Mouse (Mus musculus) midbrain, postnatal 0 days (tissue): ENCODE results near the gene Tnfsf13b. TPM values are rescaled to one million over a fixed set of nuclear protein-coding genes. Genes with fewer than 3 reads are reported as not detected.
A peak's percentile ranks its signal among the peaks of the same experiment; 100 is the strongest.

Source experiments
- ATAC-seq: fragments of 200-750 bp; cut with Nextera tagmentation; 2 replicates; pipeline ENCODE4 v1.8.0; 2017; ENCODE audit warnings: moderate number of reproducible peaks, mild to moderate bottlenecking, moderate TSS enrichment, moderate library complexity; ENCODE audit not compliant: low FRiP score
- DNase-seq: peaks from one replicate; pipeline ENCODE4 v3.0.0-alpha.2; 2015; ENCODE audit warnings: low spot score
- H3K27ac ChIP-seq: fragments of 300-500 bp; sonication (generic); 2 replicates; pipeline ENCODE4 v1.5.1; 2014; ENCODE audit warnings: low read depth, mild to moderate bottlenecking, low read length, mixed read lengths
- H3K27me3 ChIP-seq: fragments of 300-500 bp; sonication (generic); 2 replicates; pipeline ENCODE4 v1.6.1; 2014; ENCODE audit warnings: low read length, control low read depth, mixed read lengths; ENCODE audit not compliant: insufficient read depth
- H3K36me3 ChIP-seq: fragments of 300-500 bp; sonication (generic); 2 replicates; pipeline ENCODE4 v1.6.1; 2014; ENCODE audit warnings: low read length, control low read depth, mixed read lengths; ENCODE audit not compliant: insufficient read depth
- H3K4me1 ChIP-seq: fragments of 300-500 bp; sonication (generic); 2 replicates; pipeline ENCODE4 v1.6.1; 2014; ENCODE audit warnings: mild to moderate bottlenecking, control low read depth, antibody characterized with exemption, low read length, mixed read lengths; ENCODE audit not compliant: insufficient read depth
- H3K4me2 ChIP-seq: fragments of 300-500 bp; sonication (generic); 2 replicates; pipeline ENCODE4 v1.6.1; 2014; ENCODE audit warnings: low read depth, mild to moderate bottlenecking, low read length, mixed read lengths; ENCODE audit not compliant: poor library complexity, severe bottlenecking
- H3K4me3 ChIP-seq: fragments of 300-500 bp; sonication (generic); 2 replicates; pipeline ENCODE4 v1.5.1; 2014; ENCODE audit warnings: low read depth, mild to moderate bottlenecking, low read length, moderate library complexity
- H3K9ac ChIP-seq: fragments of 300-500 bp; sonication (generic); replicated peaks from 2 replicates; pipeline ENCODE4 v1.6.1; 2014; ENCODE audit warnings: mild to moderate bottlenecking, low read length, moderate library complexity, mixed read lengths; ENCODE audit not compliant: poor library complexity, severe bottlenecking
- H3K9me3 ChIP-seq: fragments of 300-500 bp; sonication (generic); 2 replicates; pipeline ENCODE4 v1.6.1; 2016; ENCODE audit warnings: low read length, control low read depth
- CTCF ChIP-seq: IDR thresholded peaks from 2 replicates; pipeline ENCODE4 v1.5.1; 2016; ENCODE audit warnings: antibody characterized with exemption, mild to moderate bottlenecking
- WGBS: fragments of 180-500 bp; shearing (Covaris S2); extraction: QIAGEN DNeasy Blood & Tissue Kit; methylation state at CpG from one replicate; pipeline ENCODE4 v1.1.7; 2014; 5-methylcytosine and 5-hydroxymethylcytosine counted together
- polyA plus RNA-seq: library from polyadenylated mRNA; unstranded; fragments of >200 nt; fragmentation: Nextera tagmentation; extraction: Ambion mirVana; gene quantifications from 2 replicates; pipeline ENCODE4 v1.2.1, GENCODE M21; 2015
- total RNA-seq: library from RNA; depleted of rRNA; stranded (reverse); fragments of >200 nt; gene quantifications from 2 replicates; pipeline ENCODE4 v1.2.3, GENCODE M21; 2014; rRNA removed

Gene Tnfsf13b
- total RNA-seq, result 0.33 and 1.1 TPM in 2 replicates
- 0.59 and 1.1 TPM in 2 replicates for polyA plus RNA-seq

DNA sequence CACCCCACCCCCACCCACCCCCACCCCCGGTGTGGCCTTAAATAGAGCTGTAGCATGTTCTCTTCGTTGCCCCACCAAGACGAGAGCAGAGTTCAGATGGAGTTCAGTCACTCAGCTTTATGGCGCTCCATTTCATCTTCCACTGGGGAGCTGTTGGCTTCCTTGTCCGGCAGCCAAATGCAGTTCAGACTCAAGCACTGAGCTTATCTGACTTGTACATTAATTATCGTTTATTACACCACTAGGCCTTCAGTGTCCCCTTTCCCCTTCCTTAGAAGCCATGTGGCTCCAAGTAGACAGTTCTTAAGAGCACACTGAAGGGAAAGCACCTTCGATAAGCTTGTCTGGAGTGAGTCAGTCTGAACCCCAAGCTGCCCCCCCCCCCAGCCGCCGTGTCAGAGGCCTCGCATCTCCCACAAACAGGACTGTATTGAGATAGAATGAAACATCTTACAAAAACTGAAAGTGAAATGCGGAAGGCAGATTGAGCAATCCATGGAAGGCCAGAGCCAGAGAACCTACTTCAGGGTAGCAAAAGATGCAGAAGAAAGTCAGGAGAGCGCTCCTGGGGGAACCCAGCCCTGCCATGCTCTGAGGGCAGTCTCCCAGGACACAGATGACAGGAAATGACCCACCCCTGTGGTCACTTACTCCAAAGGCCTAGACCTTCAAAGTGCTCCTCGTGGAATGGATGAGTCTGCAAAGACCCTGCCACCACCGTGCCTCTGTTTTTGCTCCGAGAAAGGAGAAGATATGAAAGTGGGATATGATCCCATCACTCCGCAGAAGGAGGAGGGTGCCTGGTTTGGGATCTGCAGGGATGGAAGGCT, at the start of gene Tnfsf13b:
Gene Tnfsf13b (plus strand): TSS at position 312 of the 830 bp plus-strand sequence.
- Histone ChIP-seq H3K9me3 (no peaks in the 10 kb centered on the region), H3K4me1 (no peaks in the 10 kb centered on the region), H3K27me3 (no peaks in the 10 kb centered on the region; the same call in 1 of the 2 replicates), H3K9ac (peak within 1 kb of the TSS; percentile 34), H3K36me3 (no peaks in the 10 kb centered on the region), H3K27ac (no peak within 1 kb of the TSS), H3K4me2 (peak within 1 kb of the TSS; percentile 67), H3K4me3 (peak within 1 kb of the TSS; percentile 36)
- no peak for ATAC-seq
- WGBS, result 82% methylated on average over 16 of the region's 16 CpGs
- no peak for TF ChIP-seq CTCF
- DNase-seq, result no peak

DNA sequence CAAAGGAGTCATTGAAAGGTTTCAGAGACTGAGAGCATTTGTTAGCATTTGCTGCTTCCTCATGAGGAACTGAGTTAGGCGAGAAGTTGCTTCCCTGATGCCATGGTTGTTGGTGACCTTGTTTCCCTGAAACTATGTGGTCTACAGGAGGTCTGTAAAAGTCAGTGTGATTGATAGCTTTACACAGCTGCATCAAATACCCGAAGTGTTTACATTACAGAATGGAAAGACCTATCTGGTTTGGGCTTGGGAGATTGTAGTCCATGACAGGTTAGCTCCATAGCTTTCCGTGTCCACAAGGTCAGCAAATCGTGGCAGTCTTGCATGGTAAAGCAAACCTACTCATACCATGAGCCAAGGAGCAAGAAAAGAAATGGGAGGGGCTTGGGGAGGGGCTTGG, 47.9 kb upstream of the Tnfsf13b start:
- ATAC-seq (no peak), DNase-seq (no peak)
- Histone ChIP-seq H3K27me3 (no peaks in the 10 kb centered on the region), H3K4me3 (no peak overlapping the region), H3K4me2 (no peak overlapping the region), H3K27ac (no peak overlapping the region), H3K4me1 (no peaks in the 10 kb centered on the region), H3K36me3 (no peaks in the 10 kb centered on the region), H3K9ac (no peak overlapping the region), H3K9me3 (no peaks in the 10 kb centered on the region)
- TF ChIP-seq CTCF, result no peak
- 75% methylated on average over 4 of the region's 4 CpGs for WGBS

DNA sequence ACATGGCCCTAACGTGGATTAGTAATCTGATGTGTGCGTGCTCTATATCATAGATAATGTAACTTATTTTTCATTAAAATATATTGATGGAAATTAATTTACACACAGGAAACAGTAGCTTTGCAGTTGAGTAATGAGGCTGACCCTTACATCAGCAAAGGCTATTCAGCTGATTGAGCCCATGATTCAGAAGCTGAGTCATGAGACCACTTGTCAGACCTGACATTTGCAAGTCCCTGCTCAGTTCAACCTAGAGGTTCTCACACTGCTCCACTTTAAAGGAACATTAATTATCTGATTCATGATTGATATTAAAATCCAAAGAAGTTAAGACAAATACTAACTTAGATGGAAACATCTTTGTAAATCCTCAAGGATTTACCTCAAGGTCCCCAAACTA, 46.3 kb upstream of the Tnfsf13b start:
- no peaks in the 10 kb centered on the region for H3K27me3 ChIP-seq
- WGBS, result 92% methylated on average over 2 of the region's 2 CpGs
- H3K36me3 ChIP-seq, result no peaks in the 10 kb centered on the region
- H3K4me1 ChIP-seq, result no peaks in the 10 kb centered on the region
- DNase-seq (no peak), ATAC-seq (no peak)
- no peak overlapping the region for H3K27ac ChIP-seq
- no peak for TF ChIP-seq CTCF
- H3K4me2 ChIP-seq, result no peak overlapping the region
- no peak overlapping the region for H3K9ac ChIP-seq
- no peaks in the 10 kb centered on the region for H3K9me3 ChIP-seq
- H3K4me3 ChIP-seq, result no peak overlapping the region

DNA sequence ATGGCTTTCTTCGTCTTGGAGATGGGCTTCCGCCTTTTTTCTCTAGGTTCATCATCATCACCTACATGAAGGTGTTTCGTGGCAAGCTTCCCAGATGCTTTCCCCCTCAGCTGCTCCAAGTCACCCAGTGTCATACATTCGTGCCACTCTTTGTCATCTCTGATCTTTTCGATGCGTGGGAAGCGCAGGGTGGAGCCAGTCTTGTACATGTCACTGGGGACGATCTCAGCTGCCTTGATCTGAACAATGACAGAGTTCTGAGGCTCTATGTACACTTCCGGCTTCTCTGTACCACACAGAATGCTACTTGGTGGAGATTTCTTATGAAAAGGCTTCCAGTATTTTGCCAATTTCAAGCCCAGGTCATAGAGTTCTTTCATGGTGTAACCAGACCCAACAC, 34.4 kb upstream of the Tnfsf13b start:
- H3K36me3 ChIP-seq, result peaks cover 27% of the 10 kb centered on the region
- no peak overlapping the region for H3K4me2 ChIP-seq
- no peak overlapping the region for H3K9ac ChIP-seq
- 96% methylated on average over 9 of the region's 9 CpGs for WGBS
- no peak for TF ChIP-seq CTCF
- no peak overlapping the region for H3K4me3 ChIP-seq
- no peak for ATAC-seq
- H3K27ac ChIP-seq, result no peak overlapping the region
- no peaks in the 10 kb centered on the region for H3K9me3 ChIP-seq
- no peak for DNase-seq
- no peaks in the 10 kb centered on the region for H3K27me3 ChIP-seq
- H3K4me1 ChIP-seq, result peaks cover 4% of the 10 kb centered on the region; the same call in 1 of the 2 replicates

DNA sequence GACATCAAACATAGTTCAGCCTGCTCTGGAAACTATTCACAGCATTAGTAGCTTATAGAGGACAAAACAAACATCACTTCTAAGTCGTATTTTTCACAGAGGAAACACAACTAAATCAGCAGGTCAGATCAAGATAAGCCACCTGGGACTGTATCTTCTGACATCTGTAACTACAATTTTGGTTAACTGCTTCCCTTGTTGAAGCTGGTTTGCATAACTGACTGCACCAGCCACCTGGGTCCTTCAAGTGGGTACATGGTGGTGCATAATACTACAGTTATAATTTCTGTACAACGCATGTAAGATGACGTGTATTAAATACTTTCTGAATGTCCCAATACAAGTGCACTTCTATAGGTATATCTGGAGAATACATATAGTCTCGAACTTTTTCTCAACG, 31.0 kb upstream of the Tnfsf13b start:
- 0 out of 2 replicates have a peak overlapping the region, but pooled peaks have one; percentile 66 for H3K9ac ChIP-seq

DNA sequence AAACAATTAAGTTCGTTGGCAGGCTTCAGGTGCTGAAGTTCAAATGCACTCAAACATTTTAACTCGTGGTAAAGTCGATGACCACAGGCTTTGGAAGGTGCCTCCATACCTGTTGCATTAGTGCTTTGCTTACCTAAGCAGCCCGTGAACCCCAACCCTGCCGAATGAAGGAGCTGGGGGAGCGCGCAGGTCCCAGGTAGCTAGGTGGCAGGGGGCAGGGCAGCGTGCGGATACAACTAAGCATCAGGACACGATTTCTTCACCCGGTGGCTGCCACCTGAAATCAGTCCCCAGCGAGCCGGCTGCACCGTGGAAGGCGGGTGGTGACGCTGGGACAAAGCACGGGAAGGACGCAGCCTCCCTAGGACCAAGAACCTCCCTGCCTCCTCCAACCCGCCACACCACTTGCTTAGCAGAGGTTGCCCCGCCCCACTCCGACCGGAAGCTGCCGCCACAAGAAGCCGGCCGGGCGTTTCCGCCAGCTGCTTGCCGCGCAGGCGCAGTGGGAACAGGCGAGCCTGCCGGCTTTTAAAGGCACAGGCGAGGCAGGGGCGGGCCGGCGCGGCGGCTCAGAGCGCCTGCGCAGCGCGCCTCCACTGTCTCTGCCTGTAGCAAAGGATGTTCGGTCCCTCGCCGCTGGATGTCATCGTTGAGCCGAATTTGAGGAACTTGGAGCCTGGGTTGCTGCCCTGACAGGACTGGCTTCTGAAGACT, 30.2 kb upstream of the Tnfsf13b start:
- H3K27me3 ChIP-seq, result no peaks in the 10 kb centered on the region
- peak overlapping the region; percentile 19; the same call in 1 of the 2 replicates for H3K27ac ChIP-seq
- WGBS, result under 1% methylated on average over 47 of the region's 47 CpGs
- DNase-seq (peak; percentile 99), ATAC-seq (peak; percentile 96)
- peak; percentile 81 for TF ChIP-seq CTCF
- peak overlapping the region; percentile 66 for H3K4me3 ChIP-seq
- H3K4me1 ChIP-seq, result peaks cover 19% of the 10 kb centered on the region
- H3K9me3 ChIP-seq, result no peaks in the 10 kb centered on the region
- peaks cover 25% of the 10 kb centered on the region for H3K36me3 ChIP-seq
- peak overlapping the region; percentile 68 for H3K4me2 ChIP-seq
- H3K9ac ChIP-seq, result peak overlapping the region; percentile 66

More for the DNA sequence above, 31.0 kb upstream of the Tnfsf13b start:
- WGBS, result 58% methylated on average over 5 of the region's 5 CpGs
- Histone ChIP-seq H3K27ac (no peak overlapping the region), H3K4me3 (peak overlapping the region; percentile 66), H3K36me3 (peaks cover 27% of the 10 kb centered on the region), H3K27me3 (no peaks in the 10 kb centered on the region), H3K4me1 (peaks cover 19% of the 10 kb centered on the region), H3K9me3 (no peaks in the 10 kb centered on the region), H3K4me2 (peak overlapping the region; percentile 68)
- TF ChIP-seq CTCF, result no peak
- ATAC-seq, result no peak
- DNase-seq, result no peak
